Mouse (Mus musculus) bone marrow macrophage, adult 2 months (primary cell): ENCODE data around the gene Asf1b.

ENCODE experiments used
- CTCF ChIP-seq: IDR thresholded peaks from 2 replicates; pipeline ENCODE4 v1.5.1; 2012; ENCODE audit warnings: low read depth, mild to moderate bottlenecking, low read length, moderate library complexity
- POLR2A ChIP-seq: IDR thresholded peaks from 2 replicates; pipeline ENCODE4 v1.6.1; 2012; ENCODE audit warnings: mild to moderate bottlenecking, low read depth, low read length, borderline replicate concordance

DNA sequence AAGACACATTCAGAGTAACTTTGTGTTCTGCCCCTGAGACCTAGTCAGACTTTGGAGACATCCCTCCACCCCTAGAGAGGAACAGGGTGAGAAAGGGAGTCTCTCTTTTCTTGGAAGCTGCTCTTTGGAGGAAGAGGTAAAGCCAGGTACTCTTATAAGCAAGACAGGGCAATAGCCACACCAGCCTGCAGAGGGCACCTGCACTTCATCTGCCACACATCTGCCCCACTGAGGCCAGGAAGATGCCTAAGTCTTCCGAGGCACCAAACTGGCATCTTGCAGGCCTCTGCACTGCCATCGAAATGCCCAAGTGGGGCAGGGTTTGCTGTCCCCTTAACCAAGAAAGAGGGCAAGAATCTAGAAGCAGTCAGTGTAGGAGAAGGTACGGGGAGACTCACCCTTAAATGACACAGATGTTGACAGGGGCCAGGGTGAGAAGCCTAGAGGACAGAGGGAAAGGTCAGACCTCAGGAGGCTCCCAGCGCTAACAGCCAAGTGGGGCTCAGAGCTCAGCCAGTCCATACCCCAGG lies 20.9 kb downstream of the Asf1b start:
- TF ChIP-seq CTCF (peak; percentile 45; the same call in 1 of the 2 replicates), POLR2A (no peak)
